Mouse (Mus musculus) urinary bladder, postnatal 14 days (tissue): ENCODE data around the gene Atp9a.
"Not testable (repeated sequence)": the region's sequence is repeated elsewhere in the genome, so short reads cannot be mapped to it uniquely, and the experiment has no call there.

Experiments
- DNase-seq: peaks from one replicate; pipeline ENCODE4 v3.0.0; 2021; ENCODE audit warnings: low spot score

Gene Atp9a

DNA sequence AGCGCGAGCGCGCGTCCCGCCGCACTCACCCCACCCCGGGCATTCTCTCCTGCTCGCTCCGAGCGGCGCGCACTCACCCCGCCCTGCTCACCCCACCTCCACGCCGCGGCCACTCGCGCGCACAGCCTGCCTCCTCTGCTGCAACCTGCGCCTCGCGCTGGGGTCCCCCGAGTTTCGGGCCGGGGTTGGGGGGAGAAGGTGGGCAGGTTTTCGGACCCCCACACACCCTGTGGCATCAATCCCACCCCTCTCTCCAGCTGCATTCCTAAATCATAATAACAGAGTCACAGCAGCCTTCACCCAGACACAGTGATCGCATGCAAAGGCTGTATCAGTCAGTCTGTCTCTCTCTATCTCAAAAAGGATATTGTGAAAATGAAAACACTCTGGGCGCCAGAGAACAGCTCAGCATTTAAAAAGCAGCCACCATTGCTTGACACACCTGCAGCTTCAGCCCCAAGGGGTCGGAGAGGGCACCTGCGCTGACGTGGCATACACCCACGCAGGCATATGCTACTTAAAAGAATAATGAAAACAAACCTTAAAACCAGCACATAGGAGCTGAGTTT, at the start of gene Atp9a:
Gene Atp9a (minus strand): TSS at position 351 of the 569 bp plus-strand sequence.
- DNase-seq, result peak; percentile 62

DNA sequence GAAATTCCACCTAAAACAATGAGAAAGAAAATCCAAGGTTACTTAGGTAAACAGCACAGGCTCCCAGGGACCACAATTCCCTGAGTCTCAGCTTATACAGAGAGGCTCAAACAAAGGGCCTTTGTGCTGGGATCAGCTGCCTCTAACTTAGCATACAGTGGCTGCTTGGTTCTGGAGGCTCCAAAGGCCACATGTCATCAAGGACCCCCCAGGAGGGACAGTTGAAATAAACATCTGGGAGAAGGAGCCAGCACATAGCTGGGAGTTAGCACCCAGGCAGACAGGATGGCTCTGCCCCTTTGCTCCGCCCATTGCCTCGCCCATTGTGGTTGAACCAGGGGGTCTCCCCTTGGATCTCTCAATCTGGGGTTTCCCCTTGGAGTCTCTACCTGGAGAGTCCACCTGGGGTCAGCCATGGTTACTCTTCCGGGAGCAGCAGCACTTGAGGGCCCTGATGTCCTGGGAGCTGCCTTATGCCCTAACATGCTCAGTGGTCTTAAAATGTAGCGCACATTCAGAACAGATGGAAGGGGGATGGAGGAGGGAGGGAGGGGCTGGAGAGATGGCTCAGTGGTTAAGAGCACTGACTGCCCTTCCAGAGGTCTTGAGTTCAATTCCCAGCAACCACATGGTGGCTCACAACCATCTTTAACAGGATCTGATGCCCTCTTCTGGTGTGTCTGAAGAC, 49.0 kb upstream of the Atp9a start:
- DNase-seq, result no peak

DNA sequence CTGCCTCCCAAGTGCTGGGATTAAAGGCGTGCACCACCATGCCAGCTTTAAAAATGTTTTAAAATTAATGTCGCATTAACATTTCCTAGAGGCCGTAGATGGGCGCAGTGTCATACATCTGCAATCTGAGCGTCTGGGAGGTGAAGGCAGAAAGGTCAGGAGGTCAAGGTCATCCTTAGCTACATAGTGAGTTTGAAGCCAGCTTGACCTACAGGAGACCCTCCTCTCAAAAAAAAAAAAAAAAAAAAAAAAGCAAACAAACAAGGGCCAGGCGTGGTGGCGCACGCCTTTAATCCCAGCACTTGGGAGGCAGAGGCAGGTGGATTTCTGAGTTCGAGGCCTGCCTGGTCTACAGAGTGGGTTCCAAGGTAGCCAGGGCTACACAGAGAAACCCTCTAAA, 44.0 kb upstream of the Atp9a start:
- no peak for DNase-seq

DNA sequence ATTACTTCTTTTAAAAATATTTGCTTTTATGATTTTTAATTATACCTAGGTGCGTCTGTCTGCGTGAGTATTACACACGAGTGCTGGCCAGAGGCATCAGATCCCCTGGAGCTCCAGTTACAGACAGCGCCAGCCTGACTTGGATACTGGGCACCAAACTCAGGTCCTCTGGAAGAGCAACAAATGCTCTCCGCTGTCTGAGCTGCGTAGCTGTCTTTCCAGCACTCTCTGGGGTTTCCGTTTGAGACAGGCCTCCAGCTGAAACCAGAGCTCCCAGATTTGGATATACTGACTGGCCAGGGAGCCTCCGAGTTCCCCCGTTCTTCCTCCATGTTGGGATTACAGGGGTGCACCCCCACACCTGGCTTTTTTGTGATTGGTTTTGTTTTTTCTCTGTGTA, 38.4 kb upstream of the Atp9a start:
- DNase-seq, result no peak

DNA sequence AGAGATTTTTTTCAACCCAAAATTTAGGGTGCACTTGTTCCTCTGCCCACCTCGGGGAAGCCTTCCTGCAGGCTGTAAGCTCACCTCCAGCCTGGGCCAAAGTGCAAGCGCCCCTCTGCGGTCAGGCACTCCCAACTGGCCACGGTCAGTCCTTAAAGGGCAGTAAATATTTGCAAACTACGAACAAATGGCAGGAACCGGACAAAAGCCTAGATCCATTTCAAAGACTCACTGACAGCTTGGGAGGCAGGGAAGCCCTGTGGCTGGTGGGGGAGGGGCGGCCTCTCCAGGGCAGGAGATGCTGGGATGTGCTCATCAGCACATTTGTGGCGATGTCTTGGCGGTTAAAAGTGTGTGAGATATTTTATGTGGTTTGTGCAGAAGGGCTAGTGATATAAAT, 37.8 kb upstream of the Atp9a start:
- no peak for DNase-seq

DNA sequence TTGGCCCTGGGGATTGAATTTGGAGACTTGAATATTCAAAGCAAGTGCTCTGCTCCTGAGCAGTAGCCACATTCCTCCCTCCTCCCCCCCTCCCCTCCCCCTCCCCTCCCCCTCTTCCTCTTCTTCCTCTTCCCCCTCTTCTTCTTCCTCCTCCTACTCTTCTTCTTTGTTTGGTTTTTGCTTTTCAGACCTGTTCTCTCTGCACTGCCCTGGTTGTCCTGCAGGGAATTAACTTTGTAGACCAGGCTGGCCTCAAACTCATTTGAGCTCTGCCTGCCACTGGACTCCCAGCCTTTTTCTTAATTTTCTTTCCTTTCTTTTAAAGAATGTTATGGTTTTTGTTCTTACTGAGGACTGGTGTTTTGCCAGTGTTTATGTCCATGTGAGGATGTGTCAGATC, 35.3 kb upstream of the Atp9a start:
- DNase-seq, result no peak

DNA sequence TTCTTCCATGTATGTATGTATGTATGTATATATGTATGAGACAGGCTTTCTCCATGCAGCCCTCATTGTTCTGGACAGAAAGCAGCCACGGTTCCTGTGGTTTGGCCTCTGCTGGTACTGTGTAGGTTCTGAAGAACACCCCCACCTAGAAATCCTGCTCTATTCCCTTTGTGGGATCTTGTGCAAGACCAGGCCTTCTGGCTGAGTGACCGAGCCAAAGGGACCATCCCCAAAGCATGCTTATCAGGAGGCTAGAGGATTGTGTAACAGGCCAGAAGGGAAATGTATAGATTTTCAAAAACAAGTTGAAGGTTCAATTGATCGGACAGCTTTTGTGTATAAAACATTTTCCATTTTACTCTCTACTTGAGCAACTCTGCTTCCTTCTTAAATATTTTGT, 34.0 kb upstream of the Atp9a start:
- DNase-seq, result no peak

DNA sequence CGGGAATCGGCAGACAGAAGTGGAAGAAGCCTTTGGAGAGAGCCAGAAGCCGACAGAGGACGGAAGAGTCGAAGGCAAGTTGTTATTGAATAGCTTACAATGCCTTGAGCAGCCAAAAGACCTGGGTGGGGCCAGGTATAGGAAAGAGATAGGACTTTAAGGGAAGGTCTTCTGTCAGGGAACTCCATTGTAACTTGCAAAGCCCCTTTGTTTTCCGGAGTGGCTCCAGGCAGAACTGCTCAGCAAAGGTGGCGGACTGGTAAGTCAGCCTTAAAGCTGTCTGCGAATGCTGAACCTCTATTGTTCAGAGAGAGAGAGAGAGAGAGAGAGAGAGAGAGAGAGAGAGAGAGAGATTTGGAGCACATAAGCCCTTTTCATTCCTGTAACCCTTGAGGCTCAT, 27.1 kb upstream of the Atp9a start:
- DNase-seq, result no peak

DNA sequence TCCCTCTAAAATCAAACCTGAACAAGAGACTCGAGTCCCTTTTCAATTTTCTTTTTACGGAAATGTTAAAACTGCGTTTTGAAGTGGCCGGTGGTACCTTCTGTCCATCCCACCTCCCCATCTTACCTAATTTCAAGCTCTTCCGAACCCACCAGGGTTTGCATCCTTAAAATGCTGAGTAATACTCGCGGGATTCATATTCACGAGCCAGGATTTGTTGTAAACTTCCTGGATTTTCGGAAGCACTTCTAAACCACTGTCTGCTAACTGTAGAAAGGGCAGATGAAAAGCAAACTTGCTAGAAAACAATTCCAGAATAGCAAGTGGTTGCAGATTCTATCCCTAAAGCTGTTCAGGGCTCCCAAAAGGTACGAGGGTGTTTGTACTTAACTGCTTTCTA, 25.4 kb upstream of the Atp9a start, which contains the start of gene Sall4:
Gene Sall4 (minus strand): TSS at position 362 of the 400 bp plus-strand sequence.
- no peak for DNase-seq

DNA sequence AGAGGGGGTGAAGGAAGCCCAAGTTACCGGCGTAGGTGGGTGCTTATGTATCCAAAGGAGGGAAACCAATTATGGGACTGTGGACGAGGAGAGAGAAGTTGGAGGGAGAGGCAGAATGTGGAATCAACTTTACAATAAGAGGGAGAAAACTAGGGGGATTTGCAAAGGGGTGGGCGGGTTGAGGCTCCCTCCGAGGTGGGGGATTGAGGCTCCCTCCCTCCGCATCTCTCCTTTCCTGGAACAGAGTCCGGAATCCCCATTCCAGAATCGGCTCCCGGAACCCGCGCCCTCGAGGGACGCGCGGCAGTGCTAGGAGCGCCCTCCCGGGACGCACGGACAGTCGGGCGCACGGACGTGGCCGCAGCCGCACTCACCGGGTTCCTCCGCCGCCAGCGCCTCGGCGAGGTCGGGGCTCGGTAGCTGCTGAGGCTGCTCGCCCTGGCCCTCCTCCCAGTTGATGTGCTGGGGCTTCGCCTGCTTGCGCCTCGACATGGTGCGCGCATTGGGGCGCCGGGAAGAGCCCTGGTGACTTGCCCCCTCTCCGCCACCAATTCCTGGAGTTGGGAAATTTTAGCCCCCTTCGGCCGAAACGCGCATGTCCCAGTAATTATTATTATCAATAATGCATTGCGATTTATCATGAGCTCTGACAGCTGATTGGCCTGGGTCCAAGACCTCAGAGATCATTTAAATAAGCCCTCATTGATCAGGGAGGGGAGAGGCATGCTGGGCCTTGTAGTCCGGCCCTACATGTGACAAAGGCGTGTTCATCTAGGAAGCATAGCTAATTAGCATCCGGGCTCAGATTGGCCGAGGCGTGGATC, 24.5 kb upstream of the Atp9a start:
- DNase-seq, result no peak

DNA sequence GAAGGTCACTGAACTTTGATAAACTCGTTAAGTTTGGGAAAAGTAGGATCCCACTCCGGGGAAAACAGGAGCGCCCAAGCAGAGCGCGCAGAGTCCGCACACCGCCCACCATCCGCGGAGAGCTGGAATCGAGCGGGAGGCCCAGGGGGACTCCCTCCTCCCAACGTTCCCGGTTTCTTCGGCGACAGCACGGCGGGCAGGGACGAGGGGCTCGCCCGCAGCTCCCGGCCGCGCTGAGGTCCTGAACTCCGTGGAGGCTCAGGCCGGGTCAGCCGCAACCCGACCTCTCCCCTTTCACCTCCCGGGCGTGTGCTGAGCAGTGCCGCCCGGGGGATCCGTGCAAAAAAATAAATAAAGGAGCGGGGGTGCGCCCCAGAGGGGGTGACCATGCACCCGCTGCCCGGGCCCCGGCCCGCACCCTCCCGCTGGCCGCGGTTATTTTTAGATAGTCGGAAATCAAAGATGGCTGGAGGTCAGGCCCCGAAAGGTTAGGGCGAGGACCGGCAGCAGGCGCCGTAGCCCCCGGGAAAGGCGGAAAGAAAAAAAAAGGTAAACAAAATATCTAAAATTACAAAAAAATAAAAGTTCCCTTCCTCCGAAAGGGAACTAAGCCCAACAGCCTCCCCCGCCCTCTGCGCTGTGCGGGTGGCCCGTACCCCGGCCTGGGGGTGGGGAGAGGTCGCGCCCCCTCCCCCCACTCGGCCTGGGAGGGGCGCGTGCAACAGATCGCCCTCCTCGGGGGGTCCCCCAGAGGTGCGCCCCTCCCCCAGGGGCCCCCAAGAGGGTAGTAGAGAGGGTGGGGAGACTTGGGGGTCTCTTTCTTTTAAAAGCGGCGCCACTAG, 23.7 kb upstream of the Atp9a start:
- no peak for DNase-seq

DNA sequence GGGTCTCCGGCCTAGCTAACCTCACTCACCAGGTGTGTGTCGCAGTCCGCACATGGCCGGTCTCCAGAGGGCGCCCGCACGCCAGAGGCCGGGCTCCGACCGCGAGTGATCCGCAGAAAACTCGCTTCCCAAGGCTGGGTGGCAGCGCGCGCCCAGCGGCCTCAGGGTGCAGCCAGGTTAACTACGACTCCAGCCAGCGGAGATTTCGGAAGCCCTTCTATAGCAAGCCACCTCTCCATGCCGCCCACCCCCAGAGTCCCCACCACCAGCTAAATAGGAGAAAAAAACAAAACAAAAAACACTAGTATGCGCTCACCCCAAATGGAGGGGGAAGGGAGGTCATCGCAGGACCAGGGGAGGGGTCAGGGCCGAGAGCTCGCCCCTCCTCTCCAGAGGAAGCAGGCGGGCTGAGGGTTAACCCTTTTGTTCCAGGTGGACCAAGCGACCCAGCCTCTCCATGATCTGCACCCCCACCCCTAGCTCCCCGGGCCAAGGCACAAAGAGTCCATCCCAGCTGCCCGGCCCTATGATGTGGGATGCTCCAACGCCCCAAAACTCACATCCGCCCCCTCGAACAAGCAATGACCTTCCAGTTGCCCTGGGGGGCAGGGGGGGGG, 23.0 kb upstream of the Atp9a start:
- peak; percentile 65 for DNase-seq

DNA sequence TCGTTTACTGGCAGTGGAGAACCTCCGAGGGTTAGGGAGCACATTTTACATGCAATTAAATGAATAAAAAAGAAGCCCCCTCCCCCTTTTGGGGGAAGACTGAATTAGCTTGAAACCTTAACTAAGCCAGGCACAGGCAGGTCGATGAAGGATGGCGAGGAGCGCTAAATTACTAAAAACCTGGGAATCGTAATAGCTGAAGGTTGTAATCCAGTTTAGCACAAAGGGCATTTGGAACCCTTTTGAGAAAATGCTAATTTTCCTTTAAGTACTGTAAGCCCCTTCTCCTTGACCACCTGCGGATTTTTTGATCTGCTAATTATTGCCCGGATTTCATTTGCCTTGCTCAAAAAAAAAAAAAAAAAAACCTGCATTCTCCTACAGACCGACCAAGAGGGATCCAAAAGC, 22.3 kb upstream of the Atp9a start:
- no peak for DNase-seq

DNA sequence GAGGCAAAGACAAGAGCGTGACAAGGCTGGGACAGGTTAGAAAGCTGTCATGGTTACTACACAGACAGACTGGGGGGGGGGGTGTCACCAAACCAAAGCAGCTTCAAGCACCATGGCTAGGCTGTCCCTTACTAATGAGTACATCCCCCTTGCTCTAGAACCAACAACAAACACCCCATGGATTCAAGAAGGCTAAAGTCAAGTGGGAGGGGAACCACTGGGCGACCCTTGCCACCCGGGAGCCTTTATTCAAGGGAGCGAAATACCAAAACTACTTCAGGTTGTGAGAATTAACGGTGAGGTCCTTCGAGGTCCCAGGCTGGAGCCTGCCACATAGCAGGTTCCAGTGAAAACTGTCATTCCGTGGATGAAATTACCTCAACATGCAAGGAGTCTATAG, 21.6 kb upstream of the Atp9a start:
- DNase-seq, result no peak

DNA sequence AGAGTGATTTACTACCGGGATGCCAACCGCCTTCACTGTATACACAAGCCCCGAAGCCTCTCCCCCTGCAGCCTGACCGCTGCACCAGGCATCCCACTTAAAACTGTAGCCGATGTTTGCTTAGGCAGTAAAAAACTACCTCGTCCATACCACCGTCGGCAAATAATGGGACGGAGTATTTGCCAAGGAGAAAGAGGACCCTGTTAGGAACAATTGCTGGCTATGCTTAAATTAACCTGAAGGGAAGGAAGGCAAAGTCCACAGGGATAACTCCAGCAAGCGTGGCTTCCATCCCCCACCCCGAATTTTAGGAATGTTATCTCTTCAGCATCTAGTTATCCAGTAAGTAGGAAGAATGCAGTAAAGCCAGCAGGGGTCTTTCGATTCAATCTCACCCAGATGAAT, 20.2 kb upstream of the Atp9a start:
- DNase-seq, result no peak

DNA sequence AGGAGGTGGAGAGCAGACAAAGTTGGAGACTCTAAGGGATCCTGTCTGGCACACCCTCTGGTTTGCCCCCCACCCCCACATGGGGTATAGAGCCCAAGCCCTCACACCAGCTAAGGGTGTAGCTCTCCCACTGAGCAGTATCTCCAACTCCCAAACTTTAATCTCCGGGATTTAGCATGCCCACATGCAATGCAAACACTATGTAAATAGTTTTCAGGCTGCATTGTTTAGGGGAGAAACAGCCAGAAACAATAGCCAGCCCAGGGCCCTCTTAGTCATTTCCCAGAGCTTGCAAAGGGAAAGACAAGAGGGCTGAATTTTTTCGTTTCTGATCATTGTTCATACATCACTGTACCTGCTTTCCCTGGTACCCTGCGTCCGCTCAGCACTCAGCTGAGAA, 19.7 kb upstream of the Atp9a start:
- no peak for DNase-seq

DNA sequence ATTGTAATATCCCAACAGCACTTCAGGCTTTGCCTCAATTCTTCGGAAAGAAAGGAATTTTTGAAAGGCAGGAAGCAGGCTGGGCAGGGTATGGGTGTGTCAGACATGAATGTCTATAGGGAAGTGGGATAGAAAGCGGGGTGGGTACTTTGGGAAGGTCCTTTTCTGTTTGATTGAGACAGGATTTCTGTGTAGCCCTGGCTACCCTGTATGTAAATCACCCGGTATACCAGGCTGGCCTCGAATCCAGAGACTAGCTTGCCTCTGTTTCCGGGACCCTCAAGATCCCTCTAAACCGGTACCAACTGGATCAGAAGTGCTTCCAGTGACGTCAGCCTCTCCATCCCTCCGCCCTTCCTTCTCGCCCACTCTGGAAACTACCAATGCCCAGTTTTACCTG, 18.9 kb upstream of the Atp9a start:
- DNase-seq, result no peak

DNA sequence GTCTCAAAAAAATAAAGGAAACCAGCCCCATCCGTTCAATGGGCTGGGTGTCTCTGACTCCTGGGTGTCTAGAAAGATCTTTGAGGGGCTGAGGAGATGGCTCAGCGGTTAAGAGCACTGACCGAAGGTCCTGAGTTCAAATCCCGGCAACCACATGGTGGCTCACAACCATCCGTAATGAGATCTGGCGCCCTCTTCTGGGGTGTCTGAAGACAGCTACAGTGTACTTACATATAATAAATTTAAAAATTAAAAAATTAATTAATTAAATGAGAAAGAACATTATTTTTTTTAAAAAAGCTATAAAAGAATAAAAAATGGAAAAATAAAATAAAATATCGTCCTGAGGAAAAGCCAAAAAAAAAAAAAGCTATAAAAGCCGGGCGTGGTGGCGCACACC, 2.2 kb upstream of the Atp9a start:
- DNase-seq, result not testable (repeated sequence)

DNA sequence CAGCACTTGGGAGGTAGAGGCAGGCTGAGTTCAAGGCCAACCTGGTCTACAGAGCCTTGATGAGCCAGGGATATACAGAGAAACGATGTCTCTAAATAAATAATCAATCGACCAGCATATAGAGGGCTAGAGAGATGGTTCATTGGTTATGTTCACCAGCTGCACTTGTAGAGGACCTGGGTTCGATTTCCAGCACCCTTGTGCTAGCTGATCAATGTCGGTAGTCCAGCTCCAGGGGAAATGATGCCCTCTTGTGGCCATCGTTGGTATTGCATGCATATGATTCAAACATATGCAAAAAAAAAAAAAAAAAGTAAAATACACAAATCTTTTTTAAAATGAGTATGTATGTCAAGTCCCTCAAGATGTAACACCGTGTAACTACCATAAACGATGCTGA, 440 bp upstream of the Atp9a start:
- DNase-seq, result peak; percentile 68

DNA sequence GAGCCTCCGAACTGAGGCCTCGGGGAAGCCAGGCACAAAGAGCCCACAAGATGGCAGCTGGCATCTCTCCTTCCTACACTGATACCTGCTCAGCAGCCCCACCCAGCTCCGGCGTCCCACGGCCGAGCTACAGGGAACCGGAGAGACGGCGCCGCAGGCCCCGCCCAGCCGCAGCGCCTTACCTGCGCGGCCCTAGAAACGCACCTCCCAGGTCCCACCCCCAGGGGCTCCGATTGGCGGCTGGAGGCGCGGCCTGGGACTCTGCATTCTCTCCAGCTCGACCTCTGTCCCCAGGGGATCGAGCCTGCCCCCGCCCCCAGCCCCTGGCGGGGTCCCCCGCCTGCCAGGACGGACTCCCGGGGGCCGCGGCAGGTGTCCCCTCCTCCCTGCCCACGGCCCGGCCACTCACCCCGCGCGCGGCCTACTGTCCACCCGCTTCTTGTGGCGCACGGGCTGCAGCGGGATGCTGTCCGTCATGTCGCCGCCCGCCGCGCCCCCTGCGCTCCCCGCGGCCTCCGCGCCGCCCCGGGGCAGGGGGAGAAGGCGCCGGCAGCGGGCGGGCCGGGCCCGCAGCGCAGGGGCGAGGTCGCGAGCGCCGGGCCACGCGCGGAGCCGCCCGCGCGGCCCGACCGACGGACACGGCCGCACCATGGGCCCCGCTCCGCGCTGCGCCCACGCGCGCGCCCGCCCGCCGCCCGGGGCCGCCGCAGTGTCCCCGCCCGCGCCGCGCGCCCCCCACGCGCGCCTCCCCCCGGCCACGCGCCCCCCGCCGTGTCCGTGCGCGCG, 743 bp downstream of the Atp9a start:
- DNase-seq, result peak; percentile 91

DNA sequence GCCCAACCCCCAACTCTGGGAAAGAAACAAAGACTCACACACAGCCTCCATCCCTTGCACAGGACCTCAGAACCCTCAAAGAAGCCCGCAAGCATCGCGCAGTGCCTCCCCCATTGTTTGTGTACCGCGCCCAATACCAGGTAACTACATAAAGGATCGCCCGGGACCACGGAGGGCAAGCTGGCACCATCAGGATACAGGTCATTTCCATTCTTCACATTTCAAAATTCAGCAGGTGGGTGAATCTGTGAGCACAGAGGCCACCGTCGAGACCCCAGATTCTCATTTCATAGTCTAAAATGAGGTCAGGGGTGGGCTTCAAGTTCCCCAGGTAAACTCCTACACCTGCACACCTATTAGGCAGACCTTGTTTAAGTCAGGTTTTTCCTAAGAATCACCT, 1.7 kb downstream of the Atp9a start:
- DNase-seq, result no peak
